16 mouse cellular contexts compared by ENCODE assay signal in the genomic region with DNA sequence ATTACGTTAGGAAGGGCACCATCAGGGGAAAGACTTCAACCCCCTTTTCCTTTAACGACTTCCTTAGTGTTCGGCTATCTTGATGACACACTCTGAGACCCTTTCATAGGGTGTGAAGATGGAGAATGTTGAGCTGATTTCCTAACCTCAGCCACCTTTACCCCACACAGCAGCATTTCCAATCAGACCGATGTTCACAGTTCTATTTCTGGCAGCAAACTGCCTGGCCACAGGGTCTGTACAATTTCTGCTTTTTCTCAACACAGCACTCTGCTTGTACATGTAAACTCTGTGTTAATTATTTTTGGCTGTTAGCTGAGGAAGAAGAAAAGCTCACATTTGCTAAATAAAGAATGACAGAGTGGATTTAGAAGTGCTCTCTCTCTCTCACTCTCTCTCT.
"Had no signal": no experiment of that assay in that cellular context is flagged by ENCODE, and none has a peak within 500 bp of the region (broad histone marks: within the 10 kb centered on the region; RNA-seq: fewer than 3 reads in every experiment).

No protein-coding gene starts in this region.

- H3K36me3 ChIP-seq: limb, embryonic 10.5 days; liver, embryonic 15.5 days; midbrain, embryonic 15.5 days; neural tube, embryonic 13.5 days; stomach, embryonic 15.5 days had no signal

- H3K9ac ChIP-seq: liver, embryonic 15.5 days; midbrain, embryonic 15.5 days; neural tube, embryonic 13.5 days; stomach, embryonic 15.5 days had no signal

- H3K9me3 ChIP-seq: limb, embryonic 10.5 days; liver, embryonic 15.5 days; megakaryocyte, embryonic 14.5 days; midbrain, embryonic 15.5 days; neural tube, embryonic 13.5 days; stomach, embryonic 15.5 days had no signal

- H3K4me2 ChIP-seq: liver, embryonic 11.5 days; liver, embryonic 15.5 days; midbrain, embryonic 11.5 days; midbrain, embryonic 15.5 days; neural tube, embryonic 13.5 days; stomach, embryonic 15.5 days had no signal

- H3K4me3 ChIP-seq: limb, embryonic 10.5 days; liver, embryonic 15.5 days; megakaryocyte, embryonic 14.5 days; midbrain, embryonic 15.5 days; neural tube, embryonic 13.5 days; stomach, embryonic 15.5 days had no signal

- H3K27ac ChIP-seq: limb, embryonic 10.5 days; liver, embryonic 15.5 days; midbrain, embryonic 15.5 days; neural tube, embryonic 13.5 days; stomach, embryonic 15.5 days had no signal

- ATAC-seq: lung, postnatal 0 days; midbrain, embryonic 15.5 days had no signal

- H3K27me3 ChIP-seq: megakaryocyte, embryonic 14.5 days; midbrain, embryonic 15.5 days; neural tube, embryonic 13.5 days; stomach, embryonic 15.5 days had no signal

- DNase-seq: kidney, postnatal 10 days; kidney, postnatal 4 days; lung, adult 2 months; lung, postnatal 36 days; retina, postnatal 1 day; right cerebral cortex, postnatal 14 days; thymus, postnatal 36 days had no signal

- H3K4me1 ChIP-seq: limb, embryonic 10.5 days; megakaryocyte, embryonic 14.5 days; midbrain, embryonic 15.5 days; neural tube, embryonic 13.5 days; stomach, embryonic 15.5 days had no signal
